Comparison of ENCODE assay signal across 15 mouse cellular contexts in genomic region chr15:85461541-85461940, GRCm38 (mm10). TPM values are rescaled to one million over a fixed set of nuclear protein-coding genes. Genes with fewer than 3 reads are reported as not detected.
DNase-seq lines count a peak whose midpoint lies in the region; ATAC-seq lines count a peak whose summit lies in the region.
"Had no signal": no experiment of that assay in that cellular context is flagged by ENCODE, and none has a peak within 500 bp of the region (broad histone marks: within the 10 kb centered on the region; RNA-seq: fewer than 3 reads in every experiment).

No protein-coding gene starts in this region.

- DNase-seq in left cerebral cortex, postnatal 4 days: peak; percentile 22
- DNase-seq in left cerebral cortex, adult 11 months (ENCODE audit: low spot score): no peak
- peak; percentile 48 to 52 for DNase-seq in cerebellum, postnatal 25 days
- DNase-seq in adrenal gland, adult (ENCODE audit: inconsistent age in 2 of 2, low spot score in 1 of 2): no peak
- no peak for DNase-seq in MN1 (ENCODE audit: low spot score)
- no peak for DNase-seq in thymus, postnatal 25 days
- DNase-seq: adrenal gland, postnatal 10 days; kidney, postnatal 10 days had no signal

- H3K4me2 ChIP-seq in forebrain, embryonic 15.5 days (replicated peaks): no peak overlapping the region
- H3K4me2 ChIP-seq in midbrain, embryonic 15.5 days: no peak overlapping the region
- H3K4me2 ChIP-seq: limb, embryonic 12.5 days had no signal

- peak overlapping the region; percentile 81 for H3K27ac ChIP-seq in forebrain, embryonic 15.5 days (replicated peaks)
- H3K27ac ChIP-seq in midbrain, embryonic 15.5 days: peak overlapping the region; percentile 72
- H3K27ac ChIP-seq: limb, embryonic 12.5 days had no signal

- H3K9me3 ChIP-seq in forebrain, embryonic 15.5 days: no peaks in the 10 kb centered on the region
- H3K9me3 ChIP-seq in midbrain, embryonic 15.5 days: no peaks in the 10 kb centered on the region
- H3K9me3 ChIP-seq: limb, embryonic 12.5 days had no signal

- H3K4me3 ChIP-seq in forebrain, embryonic 15.5 days: no peak overlapping the region
- H3K4me3 ChIP-seq in midbrain, embryonic 15.5 days: no peak overlapping the region
- H3K4me3 ChIP-seq: limb, embryonic 12.5 days; myocyte had no signal

- peaks cover 98% of the 10 kb centered on the region for H3K4me1 ChIP-seq in forebrain, embryonic 15.5 days
- peaks cover 81% of the 10 kb centered on the region for H3K4me1 ChIP-seq in midbrain, embryonic 15.5 days

- peak; percentile 49 for ATAC-seq in forebrain, embryonic 15.5 days (replicated peaks)
- peak; percentile 62 for ATAC-seq in midbrain, embryonic 15.5 days (replicated peaks)

- WGBS in forebrain, embryonic 15.5 days: 9% methylated on average over 4 of the region's 4 CpGs
- 6% methylated on average over 4 of the region's 4 CpGs for WGBS in midbrain, embryonic 15.5 days

- H3K36me3 ChIP-seq in forebrain, embryonic 15.5 days: no peaks in the 10 kb centered on the region
- no peaks in the 10 kb centered on the region for H3K36me3 ChIP-seq in midbrain, embryonic 15.5 days (replicated peaks)

- intact Hi-C loops in left cerebral cortex, postnatal 4 days (cut with DNase I): loop anchor here (5.0 kb wide), 2 partner anchors 121 to 144 kb away; partner anchors contain the start of gene Wnt7b

- H3K27me3 ChIP-seq in forebrain, embryonic 15.5 days: no peaks in the 10 kb centered on the region
- H3K27me3 ChIP-seq in midbrain, embryonic 15.5 days (replicated peaks): no peaks in the 10 kb centered on the region
- H3K27me3 ChIP-seq: limb, embryonic 12.5 days had no signal

- no peak overlapping the region for H3K9ac ChIP-seq in forebrain, embryonic 15.5 days (replicated peaks)
- no peak overlapping the region for H3K9ac ChIP-seq in midbrain, embryonic 15.5 days
- H3K9ac ChIP-seq: limb, embryonic 12.5 days had no signal

RNA-seq across cellular contexts. Expression of gene 7530416G11Rik, which starts 41.5 kb away (rescaled TPM):
- not detected for total RNA-seq in left cerebral cortex, postnatal 4 days (2021)
- 0.14 TPM in 1 of 2 replicates, not detected in the other for polyA plus RNA-seq in forebrain, embryonic 15.5 days (2015; fragmentation: Nextera tagmentation; extraction: Ambion mirVana)
- polyA plus RNA-seq in midbrain, embryonic 15.5 days (2015; fragmentation: Nextera tagmentation; extraction: Ambion mirVana): not detected in 2 replicates
- total RNA-seq: adrenal gland, postnatal 10 days had no signal
- polyA plus RNA-seq: heart, embryonic 16.5 days; limb, embryonic 12.5 days; myocyte; small intestine, adult 2 months; urinary bladder, adult 2 months had no signal

Comparison
In these comparisons a context has a peak if more than half of its experiments do, and no peak if none do; other contexts are left out.
1. DNase-seq: peak in left cerebral cortex, postnatal 4 days (single experiment) and cerebellum, postnatal 25 days (2 of 2); none in left cerebral cortex, adult 11 months (single experiment), adrenal gland, adult (0 of 2), MN1 (single experiment) and thymus, postnatal 25 days (single experiment).